Mouse (Mus musculus): ENCODE results near the gene Smarcal1.

Smarcal1 gene

DNA sequence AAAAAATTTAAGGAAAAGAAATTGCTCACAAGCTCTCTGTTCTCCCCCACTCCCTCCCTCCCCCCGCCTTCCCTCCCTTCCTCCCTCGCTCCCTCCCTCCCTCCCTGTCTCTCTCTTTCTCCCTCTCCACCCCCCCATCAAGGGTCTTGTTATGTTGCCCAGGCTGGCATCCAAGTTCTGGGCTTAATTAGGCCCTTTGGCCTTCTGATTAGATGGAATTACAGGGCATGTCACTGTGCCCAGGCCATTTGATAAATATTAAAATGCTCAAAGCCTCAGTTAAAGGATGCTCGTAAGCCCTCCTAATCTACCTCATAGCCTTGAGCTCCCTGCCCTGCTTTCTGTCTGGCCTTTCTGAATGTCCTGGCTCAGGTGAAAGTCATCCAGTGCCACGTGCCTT, 7.6 kb downstream of the Smarcal1 start:
- no peak for DNase-seq (ENCODE audit: low spot score)

DNA sequence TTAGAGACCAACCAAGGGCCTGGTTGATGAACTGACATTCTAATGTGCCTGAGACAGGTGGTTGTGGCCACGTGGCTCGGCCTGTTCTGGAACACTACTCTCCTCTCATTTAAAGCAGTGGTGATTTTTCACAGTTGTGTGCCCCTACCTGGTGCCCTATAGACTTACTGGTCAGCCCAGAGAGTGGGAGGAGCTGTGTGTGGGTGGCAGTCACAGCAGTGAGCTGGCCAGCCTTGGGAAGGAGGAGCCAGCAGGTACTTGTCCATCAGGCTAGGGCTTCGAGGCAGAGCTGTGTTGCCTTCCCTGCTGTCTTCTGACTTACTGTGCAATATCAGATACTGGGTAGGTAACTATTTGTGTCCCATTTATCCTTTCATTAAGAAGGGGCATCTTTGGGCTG, 9.3 kb downstream of the Smarcal1 start:
- no peak for DNase-seq (ENCODE audit: low spot score)

DNA sequence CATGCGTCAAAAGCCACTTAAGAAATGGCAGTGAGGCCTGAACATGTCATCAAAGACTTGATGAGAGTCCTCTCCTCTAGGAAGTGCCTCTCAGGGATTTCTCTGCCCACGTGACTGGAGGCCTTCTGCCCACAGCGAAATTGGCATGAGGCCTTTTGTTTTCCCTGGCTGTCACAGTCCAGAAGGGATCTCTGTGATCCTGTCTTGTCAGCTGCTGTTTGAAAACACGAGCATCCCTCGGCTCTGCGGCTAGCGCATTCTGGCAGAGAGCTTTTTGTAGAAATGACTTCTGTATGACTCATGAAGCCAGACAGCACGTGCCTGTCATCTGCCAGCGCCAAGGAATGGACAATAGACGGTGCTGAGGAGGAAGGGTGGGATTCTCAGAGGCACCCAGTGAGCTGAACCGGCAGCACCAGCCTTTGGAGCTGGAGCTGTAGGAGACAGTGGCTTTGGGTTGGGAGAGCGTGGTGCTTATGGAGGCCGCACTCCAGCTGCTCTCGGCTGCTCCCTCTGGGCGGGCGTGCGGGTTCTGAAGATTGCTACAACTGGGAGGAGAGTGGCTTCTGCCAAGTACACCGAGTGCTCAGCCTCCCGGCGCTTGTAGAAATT, 10.4 kb downstream of the Smarcal1 start:
- DNase-seq (ENCODE audit: low spot score) = no peak

DNA sequence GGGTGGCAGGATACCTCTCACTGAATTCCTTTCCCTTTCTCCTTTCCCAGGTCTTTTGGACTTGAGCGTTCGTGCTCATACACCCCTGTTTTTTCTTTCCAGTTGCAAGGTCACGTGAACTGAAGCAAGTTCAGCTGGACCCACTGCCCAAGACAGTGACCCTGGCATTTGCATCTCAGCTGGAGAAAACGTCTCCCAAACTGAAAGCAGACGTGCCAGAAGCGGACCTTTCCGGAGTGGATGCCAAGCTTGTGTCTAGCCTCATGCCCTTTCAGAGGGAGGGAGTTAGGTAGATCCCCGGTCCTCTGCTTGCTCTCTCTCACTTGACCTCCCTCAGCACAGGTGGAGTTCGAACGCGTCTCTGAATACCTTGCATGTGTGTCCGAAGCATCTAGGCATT, 12.6 kb downstream of the Smarcal1 start:
- no peak for DNase-seq (ENCODE audit: low spot score)

DNA sequence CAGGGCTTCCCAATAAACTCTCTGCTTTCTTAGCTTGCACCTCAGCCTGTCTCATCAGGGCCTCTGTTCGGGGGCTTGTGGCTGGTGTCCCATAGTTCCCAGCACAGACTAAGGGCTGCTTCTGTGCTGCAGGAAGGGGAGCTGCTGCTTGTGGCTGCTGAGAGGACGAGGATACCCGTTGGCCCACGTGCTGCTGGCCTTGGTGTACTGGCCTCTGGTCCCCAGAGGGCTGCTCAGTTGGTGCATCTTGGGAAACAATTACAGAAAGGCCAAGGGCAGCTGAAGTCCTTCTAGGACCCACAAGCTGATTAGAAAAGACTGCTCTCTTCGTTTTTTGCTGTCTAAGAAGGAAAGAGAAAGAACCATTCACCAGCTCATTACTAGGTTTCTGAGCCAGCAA, 13.2 kb downstream of the Smarcal1 start:
- no peak for DNase-seq (ENCODE audit: low spot score)

DNA sequence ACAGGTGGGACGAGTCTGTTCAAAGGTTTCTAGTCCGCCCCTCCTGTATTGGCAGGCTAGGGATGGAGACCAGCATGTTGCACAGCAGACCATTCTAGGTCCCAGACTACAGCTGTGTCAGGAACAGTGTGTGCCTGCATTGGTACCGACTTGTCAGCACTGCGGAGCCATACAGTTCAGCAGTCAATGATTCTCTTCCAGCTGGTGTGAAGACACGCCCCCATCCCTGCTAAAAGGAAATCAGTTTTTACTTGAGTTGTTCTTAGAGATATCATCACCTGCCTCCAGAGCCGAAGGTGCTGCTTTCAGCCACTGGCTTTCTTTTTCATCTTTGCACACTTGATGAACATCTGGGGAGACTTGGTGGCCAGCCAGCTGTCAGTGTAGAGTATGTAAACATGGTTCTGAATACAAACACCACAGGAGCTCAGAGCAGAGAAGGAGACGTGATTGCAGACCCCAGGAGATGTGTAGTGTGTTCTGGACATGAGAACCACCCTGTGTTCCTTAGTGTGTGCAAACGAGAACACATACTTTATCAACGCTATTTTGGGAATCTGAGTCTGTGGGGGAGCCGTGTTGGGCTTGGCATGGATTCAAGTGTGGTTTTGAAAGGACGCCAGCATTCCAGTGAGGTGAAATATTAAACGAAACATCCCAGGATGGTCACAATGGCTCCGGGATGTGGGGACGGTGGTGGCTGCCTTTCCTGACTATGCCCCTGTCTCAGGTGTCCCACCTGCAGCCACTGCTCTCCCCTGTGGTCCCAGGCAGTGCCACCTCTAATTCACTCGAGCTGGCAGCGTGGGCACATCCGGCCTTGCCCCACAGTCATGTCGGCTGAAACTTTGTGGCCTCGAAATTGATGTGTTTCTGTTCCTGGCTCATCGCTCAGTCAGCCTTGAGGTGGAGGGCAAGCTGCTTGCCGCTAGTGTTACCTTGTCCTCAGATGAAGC, 16.4 kb downstream of the Smarcal1 start:
- peak; percentile 13 for DNase-seq (ENCODE audit: low spot score)

DNA sequence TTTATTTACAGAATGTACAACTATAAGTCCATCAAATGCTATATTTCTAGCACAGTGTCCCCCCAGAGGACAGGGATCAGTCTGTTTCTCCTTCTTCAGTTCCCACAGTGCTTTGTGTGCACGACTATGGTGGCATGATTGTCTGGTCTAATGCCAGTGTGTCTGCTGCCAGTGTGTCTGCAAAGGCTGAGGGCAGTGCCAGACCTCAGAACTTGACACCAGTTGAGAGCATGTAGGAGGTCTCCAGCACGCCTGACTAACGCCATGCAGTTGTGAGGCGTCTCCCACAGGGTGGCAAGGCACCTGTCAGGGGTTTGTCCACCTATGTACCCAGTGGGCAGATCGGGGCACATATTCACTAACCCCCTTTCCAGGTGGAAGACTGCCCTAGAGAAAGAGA, 17.7 kb downstream of the Smarcal1 start:
- DNase-seq (ENCODE audit: low spot score) = no peak

DNA sequence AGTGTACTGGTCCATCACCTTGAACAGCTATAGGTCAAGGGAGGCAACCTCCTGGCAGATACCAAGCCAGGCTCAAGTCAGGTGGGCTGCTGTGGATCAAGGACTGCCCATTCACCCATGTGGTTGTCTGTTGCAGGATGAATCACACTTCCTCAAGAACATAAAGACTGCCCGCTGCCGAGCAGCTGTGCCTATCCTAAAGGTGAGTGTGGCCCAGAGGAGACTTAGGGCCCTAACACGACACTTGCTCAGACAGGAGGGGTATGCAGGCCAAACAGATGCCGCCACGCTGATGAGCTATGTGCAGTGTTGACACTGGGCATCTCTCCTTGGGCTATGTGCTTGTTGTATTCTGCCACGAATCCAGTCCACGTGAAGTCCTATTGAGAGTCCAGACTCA, 18.2 kb downstream of the Smarcal1 start:
- no peak for DNase-seq (ENCODE audit: low spot score)

DNA sequence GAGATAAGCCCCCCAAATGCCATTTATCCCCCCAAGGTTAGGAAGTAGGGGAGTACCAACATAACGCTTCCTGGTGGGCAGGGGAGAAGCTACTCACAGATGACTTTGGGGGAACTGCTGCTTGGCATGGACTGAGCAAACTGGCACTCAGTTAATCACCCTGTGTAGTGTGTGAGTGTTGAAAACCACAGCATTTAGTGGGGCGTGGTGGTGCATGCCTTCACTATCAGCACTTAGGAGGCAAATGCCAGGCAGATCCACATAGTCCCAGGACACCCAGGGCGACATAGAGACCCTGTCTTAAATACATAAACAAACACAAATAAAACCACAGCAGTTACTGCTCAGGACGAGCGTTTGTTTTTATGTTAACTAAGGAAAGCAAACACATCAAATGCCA, 19.1 kb downstream of the Smarcal1 start:
- no peak for DNase-seq (ENCODE audit: low spot score)

DNA sequence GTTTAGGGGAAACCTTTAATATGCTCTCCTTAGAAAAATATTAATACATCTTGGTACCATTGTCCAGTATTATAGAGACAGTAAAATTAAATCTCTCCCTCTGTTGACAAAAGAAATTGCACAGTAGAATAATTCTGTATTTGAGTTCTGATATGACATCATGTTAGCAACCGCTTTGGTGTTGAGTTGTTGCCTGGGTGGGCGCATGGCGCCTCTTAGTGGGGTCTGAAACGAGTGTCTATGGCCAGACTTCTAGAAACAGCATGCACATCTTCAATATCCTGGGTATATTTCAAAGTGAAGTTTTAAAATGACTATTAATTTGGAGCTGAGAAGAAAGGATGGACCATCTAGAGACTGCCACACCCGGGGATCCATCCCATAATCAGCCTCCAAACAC, 19.8 kb downstream of the Smarcal1 start:
- DNase-seq (ENCODE audit: low spot score) = no peak

DNA sequence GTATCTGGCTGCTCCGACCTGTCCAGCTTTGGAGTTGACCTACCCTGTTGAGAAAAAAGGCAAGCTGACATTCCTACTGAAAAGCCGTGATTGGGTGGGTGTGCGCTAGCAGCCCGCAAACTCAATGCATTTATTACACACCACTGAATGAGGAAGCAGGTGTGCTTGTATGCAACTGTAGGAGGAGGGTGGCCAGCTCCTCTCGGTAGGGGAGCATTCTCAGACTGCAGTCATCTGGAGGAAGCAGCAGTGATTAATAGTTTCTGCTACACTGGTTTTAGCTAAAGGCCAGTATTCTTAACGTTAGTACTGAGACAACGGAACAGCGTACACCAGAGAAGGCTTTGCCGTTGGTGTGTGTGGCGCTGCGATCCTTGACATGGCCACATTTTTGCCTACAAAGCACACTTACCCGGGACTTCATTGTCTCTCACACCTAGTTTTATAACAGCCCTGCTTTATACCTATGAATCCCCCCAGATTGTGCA, 23.2 kb downstream of the Smarcal1 start:
- no peak for DNase-seq (ENCODE audit: low spot score)

DNA sequence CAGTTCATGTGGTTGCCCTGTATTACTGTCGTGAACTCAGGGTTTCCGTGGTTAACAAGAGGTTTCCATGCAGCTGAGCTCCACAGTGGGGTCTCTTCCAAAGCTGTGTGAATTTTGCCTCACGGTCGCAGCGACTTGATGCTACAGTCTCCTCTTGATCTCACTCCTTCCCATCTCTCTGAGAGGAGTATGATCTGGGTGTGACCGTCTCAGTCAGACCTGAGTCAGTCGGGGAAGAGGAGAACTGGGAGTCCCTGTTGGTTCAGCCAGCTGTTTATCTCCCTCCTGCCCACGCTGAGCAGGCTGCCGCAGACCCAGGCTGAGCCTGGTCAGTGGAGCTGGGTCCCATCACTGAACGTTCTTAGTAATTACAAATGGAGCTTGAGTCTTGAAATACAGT, 26.1 kb downstream of the Smarcal1 start:
- no peak for DNase-seq (ENCODE audit: low spot score)

DNA sequence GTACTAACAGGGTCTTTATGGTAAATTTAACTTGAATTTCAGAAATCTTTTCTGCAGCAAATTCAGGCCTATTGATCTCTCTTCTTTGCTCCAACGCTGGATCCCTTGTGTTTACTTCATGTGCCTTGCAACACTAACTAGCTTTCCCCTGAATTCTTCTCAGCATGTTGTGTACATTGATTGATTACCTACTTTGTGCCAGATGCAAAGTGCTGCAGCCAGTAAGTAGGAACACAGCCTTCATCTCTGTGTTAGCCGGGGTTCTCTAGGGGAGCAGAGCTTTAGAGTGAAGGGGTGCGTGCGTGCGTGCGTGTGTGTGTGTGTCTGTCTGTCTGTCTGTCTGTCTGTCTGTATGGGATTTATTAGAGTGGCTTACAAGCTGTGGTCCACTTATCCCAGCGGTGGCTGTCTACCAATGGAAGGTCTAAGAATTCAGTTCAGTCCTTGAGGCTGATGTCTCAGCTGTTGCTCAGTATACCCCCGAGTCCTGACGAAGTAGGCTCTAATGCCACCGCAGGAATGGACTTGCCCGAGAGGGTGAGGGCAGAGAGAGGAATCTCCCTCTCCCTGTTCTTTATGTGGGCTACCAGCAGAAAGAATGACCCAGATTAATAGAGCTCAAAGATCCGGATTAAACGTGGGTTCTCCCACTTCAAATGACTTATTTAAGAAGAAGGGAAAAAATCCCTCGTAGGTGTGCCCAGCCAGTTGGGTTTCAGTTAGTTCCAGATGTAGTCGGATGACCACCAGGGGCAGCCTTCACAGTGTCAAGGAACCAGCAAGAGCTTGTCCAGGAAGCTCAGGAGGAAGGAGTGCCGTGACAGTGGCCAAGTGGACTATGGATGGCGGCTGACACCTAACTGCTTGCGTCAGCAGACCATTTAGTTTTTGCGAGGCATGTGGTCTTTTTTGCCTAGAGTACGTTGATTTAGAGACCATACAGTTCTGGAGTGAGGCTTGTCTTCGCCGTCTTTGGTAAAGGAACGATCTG, 27.1 kb downstream of the Smarcal1 start:
- DNase-seq (ENCODE audit: low spot score) = no peak

DNA sequence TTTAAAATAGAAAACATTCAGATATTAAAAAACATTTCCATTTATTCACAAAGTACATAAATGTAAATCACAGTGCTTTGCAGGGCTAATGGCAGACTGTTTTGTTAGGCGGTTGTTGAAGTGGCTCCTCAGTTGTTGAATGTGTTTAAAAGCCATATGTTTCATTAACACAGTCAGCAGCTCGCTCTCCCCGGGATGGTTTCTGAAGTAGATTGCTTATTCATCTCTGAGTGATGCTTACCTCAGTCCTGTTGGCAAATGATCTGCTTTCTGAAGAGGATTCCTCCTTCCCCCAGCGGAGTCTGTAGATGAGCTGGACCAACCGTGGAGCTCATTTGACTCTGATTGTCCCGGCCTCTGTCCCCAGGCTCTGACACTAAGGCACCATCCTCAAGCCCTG, 29.1 kb downstream of the Smarcal1 start:
- DNase-seq (ENCODE audit: low spot score) = no peak

DNA sequence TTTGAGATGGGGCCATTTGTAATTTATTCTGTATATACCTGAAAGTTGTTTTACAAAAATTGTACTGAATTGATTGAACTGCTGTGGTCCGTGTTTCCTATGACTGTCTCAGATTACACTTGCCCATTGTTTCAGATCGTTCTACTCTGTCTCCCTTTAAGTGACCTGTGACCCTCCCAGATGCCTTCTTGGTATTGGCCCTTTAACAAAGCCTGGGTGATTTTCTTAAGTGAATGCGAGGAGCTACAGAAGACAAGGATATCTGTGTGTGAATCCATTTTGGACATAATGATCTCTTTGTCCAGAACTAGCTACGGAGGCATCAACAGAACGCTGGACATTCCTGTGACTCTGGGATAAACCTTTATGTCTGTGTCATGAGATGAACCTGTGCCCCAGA, 52.2 kb downstream of the Smarcal1 start:
- DNase-seq (ENCODE audit: low spot score) = no peak

DNA sequence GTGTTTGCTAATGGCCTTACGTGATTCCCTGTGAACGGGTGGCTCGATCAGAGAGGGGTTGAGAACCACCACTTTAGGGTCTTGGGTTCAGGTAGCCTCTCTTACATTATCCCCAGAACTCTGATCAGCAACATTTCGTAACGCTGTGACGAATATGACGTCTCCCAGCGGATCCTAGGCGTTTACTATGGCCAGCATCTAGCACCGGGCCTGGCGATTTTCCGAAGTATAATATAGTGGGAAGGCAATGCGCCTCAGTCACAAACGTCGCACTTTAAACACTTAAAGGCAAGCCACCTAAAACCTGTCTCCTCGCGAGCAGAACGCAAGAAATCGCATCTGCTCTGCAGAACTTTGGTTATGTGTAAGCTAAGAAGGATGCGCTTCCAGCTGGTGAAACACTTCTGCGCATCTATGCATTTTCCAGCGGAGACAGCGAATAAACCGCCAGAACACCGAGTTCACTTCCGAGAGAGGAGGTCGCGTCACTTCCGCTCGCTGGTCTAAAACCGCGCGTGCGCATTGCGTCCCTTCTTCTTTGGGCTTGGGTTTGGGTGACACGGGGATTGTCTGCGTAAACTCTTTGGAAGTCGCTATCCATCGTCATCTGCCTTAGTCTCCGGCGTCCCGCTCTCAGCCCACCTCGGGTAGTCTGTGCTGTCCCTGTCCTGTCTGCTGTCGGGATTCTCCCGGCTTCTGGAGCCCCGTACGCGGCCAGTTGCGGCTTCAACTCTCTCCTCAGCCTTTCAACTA, 57.8 kb downstream of the Smarcal1 start:
- DNase-seq (ENCODE audit: low spot score) = no peak

DNA sequence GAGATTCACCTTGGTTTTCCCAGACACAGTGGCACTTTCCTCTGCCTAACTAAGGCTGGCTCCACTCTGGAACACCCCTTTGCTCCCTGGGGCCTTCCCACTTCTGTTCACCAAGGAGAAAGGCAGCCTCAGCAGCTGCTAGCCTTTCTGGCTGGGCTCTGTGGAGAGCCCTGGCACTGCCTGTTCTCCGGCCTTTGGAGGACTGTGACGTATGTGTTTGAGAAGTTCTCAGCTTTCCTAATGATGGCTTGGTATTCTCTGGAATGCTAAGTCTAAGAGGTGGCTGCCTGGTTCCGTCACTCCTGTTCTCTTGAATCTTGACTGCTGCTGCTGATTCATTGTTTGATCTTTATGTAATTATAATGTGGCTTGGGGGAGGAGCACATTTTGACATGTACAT, 90.0 kb downstream of the Smarcal1 start:
- DNase-seq (ENCODE audit: low spot score) = no peak
